Mouse (Mus musculus) brown adipose tissue, adult 24 weeks (tissue): ENCODE results near the gene Chpf2. TPM values are rescaled to one million over a fixed set of nuclear protein-coding genes. Genes with fewer than 3 reads are reported as not detected.
"Not testable (repeated sequence)": the region's sequence is repeated elsewhere in the genome, so short reads cannot be mapped to it uniquely, and the experiment has no call there.

Experiments
- H3K27ac ChIP-seq: fragments of 200-500 bp; replicated peaks from 2 replicates; pipeline ENCODE4 v1.5.1; 2012; ENCODE audit warnings: low read depth, mild to moderate bottlenecking, low read length
- H3K4me1 ChIP-seq: fragments of 200-500 bp; 2 replicates; pipeline ENCODE4 v1.6.1; 2012; ENCODE audit warnings: low read length, mixed read lengths; ENCODE audit not compliant: control insufficient read depth, insufficient read depth, insufficient read length
- H3K4me3 ChIP-seq: fragments of 200-500 bp; 2 replicates; pipeline ENCODE4 v1.5.1; 2012; ENCODE audit warnings: low read depth, mild to moderate bottlenecking, low read length, moderate library complexity; ENCODE audit not compliant: insufficient read depth
- polyA plus RNA-seq: library from polyadenylated mRNA; stranded (reverse); fragments of >200 nt; gene quantifications from 2 replicates; pipeline ENCODE4 v1.2.4, GENCODE M21; 2012; ENCODE audit not compliant: missing spikeins, insufficient read depth, insufficient read length

Gene Chpf2
- 5.8 and 10.2 TPM in 2 replicates for polyA plus RNA-seq

GRCm38 (mm10) chr5:24586547-24587199 lies at the start of gene Chpf2:
Gene Chpf2, plus strand, starts transcription at chr5:24586741.
- Histone ChIP-seq H3K4me3 (peak within 1 kb of the TSS; percentile 93), H3K27ac (peak within 1 kb of the TSS; percentile 53), H3K4me1 (peaks cover 6% of the 10 kb centered on the region)

GRCm38 (mm10) chr5:24537618-24538017 lies 48.9 kb upstream of the Chpf2 start:
- H3K27ac ChIP-seq, result no peak overlapping the region

GRCm38 (mm10) chr5:24539571-24540296 lies 46.8 kb upstream of the Chpf2 start:
- Histone ChIP-seq H3K4me1 (no peaks in the 10 kb centered on the region), H3K4me3 (peak overlapping the region; percentile 26; the same call in 1 of the 2 replicates), H3K27ac (no peak overlapping the region; the same call in 1 of the 2 replicates)

More at GRCm38 (mm10) chr5:24537618-24538017, 48.9 kb upstream of the Chpf2 start:
- no peaks in the 10 kb centered on the region for H3K4me1 ChIP-seq
- H3K4me3 ChIP-seq, result no peak overlapping the region

- H3K4me3 ChIP-seq, result peak within 1 kb of the TSS; percentile 26; the same call in 1 of the 2 replicates
- H3K27ac ChIP-seq, result no peak within 1 kb of the TSS; the same call in 1 of the 2 replicates
- H3K4me1 ChIP-seq, result no peaks in the 10 kb centered on the region
Observed at GRCm38 (mm10) chr5:24540387-24541143, 46.0 kb upstream of the Chpf2 start, which contains the start of gene Asb10. Gene Asb10, minus strand, starts transcription at chr5:24540978.

- Histone ChIP-seq H3K27ac (no peak overlapping the region), H3K4me3 (no peak overlapping the region), H3K4me1 (no peaks in the 10 kb centered on the region)
Observed at GRCm38 (mm10) chr5:24541144-24541569, 45.4 kb upstream of the Chpf2 start.

- Histone ChIP-seq H3K27ac (no peak overlapping the region), H3K4me1 (no peaks in the 10 kb centered on the region), H3K4me3 (no peak overlapping the region)
Observed at GRCm38 (mm10) chr5:24542643-24543042, 43.9 kb upstream of the Chpf2 start.

GRCm38 (mm10) chr5:24550598-24551316 lies 35.8 kb upstream of the Chpf2 start:
- no peak overlapping the region for H3K27ac ChIP-seq
- no peak overlapping the region for H3K4me3 ChIP-seq

GRCm38 (mm10) chr5:24551317-24551688 lies 35.2 kb upstream of the Chpf2 start:
- Histone ChIP-seq H3K4me3 (no peak overlapping the region), H3K27ac (no peak overlapping the region), H3K4me1 (no peaks in the 10 kb centered on the region)

More at GRCm38 (mm10) chr5:24550598-24551316, 35.8 kb upstream of the Chpf2 start:
- no peaks in the 10 kb centered on the region for H3K4me1 ChIP-seq

- no peaks in the 10 kb centered on the region for H3K4me1 ChIP-seq
- no peak overlapping the region for H3K27ac ChIP-seq
- no peak overlapping the region for H3K4me3 ChIP-seq
Observed at GRCm38 (mm10) chr5:24553621-24554244, 32.8 kb upstream of the Chpf2 start.

GRCm38 (mm10) chr5:24555335-24555734 lies 31.2 kb upstream of the Chpf2 start:
- not testable (repeated sequence) for H3K4me1 ChIP-seq, H3K4me3 ChIP-seq, H3K27ac ChIP-seq

GRCm38 (mm10) chr5:24556709-24557108 lies 29.8 kb upstream of the Chpf2 start, which contains the start of gene 4931409K22Rik:
Gene 4931409K22Rik, minus strand, starts transcription at chr5:24556809.
- Histone ChIP-seq H3K27ac (no peak within 1 kb of the TSS), H3K4me1 (no peaks in the 10 kb centered on the region), H3K4me3 (no peak within 1 kb of the TSS)

- Histone ChIP-seq H3K4me3 (peak overlapping the region; percentile 78), H3K4me1 (peaks cover 5% of the 10 kb centered on the region; the same call in 1 of the 2 replicates), H3K27ac (no peak overlapping the region)
Observed at GRCm38 (mm10) chr5:24575948-24576347, 10.6 kb upstream of the Chpf2 start.

GRCm38 (mm10) chr5:24576801-24577182 lies 9.7 kb upstream of the Chpf2 start:
- Histone ChIP-seq H3K27ac (peak overlapping the region; percentile 56), H3K4me1 (peaks cover 5% of the 10 kb centered on the region; the same call in 1 of the 2 replicates), H3K4me3 (peak overlapping the region; percentile 78)
